ENCODE assay signal across 8 mouse cellular contexts in genomic region chr6:134929926-134930325, GRCm38 (mm10). TPM values are rescaled to one million over a fixed set of nuclear protein-coding genes. Genes with fewer than 3 reads are reported as not detected.
DNase-seq lines count a peak whose midpoint lies in the region; ATAC-seq and TF ChIP-seq lines count a peak whose summit lies in the region.

No protein-coding gene starts in this region.

- ATAC-seq in heart, embryonic 12.5 days (ENCODE audit: insufficient number of reproducible peaks, low FRiP score): no peak
- no peak for ATAC-seq in G1E (ENCODE audit: extremely low read depth, insufficient number of reproducible peaks, low FRiP score, poor library complexity, severe bottlenecking)
- ATAC-seq in hindbrain, embryonic 14.5 days (ENCODE audit: low FRiP score): no peak
- no peak for ATAC-seq in midbrain, embryonic 13.5 days

- 35% methylated on average over 4 of the region's 4 CpGs for WGBS in heart, embryonic 12.5 days
- WGBS in hindbrain, embryonic 14.5 days: 53% methylated on average over 4 of the region's 4 CpGs
- 34% methylated on average over 4 of the region's 4 CpGs for WGBS in midbrain, embryonic 13.5 days

- peak overlapping the region; percentile 64; the same call in 1 of the 2 replicates for H3K9ac ChIP-seq in heart, embryonic 12.5 days
- peak overlapping the region; percentile 16; the same call in 1 of the 2 replicates for H3K9ac ChIP-seq in hindbrain, embryonic 14.5 days
- peak overlapping the region; percentile 46 for H3K9ac ChIP-seq in midbrain, embryonic 13.5 days (replicated peaks)

- DNase-seq in heart, adult 8-10 months (ENCODE audit: low spot score): no peak
- DNase-seq in G1E (ENCODE audit: low spot score): no peak
- DNase-seq in hindbrain, embryonic 14.5 days (ENCODE audit: low spot score): no peak
- DNase-seq in frontal cortex, adult 2 months (ENCODE audit: extremely low spot score in 1 of 2, low spot score in 1 of 2): no peak
- DNase-seq in c-Kit-positive CD71-positive TER-119-positive erythroid progenitor cells, embryonic 14.5 days (ENCODE audit: low spot score): no peak
- no peak for DNase-seq in thymus, postnatal 36 days

- H3K36me3 ChIP-seq in heart, embryonic 12.5 days: no peaks in the 10 kb centered on the region
- H3K36me3 ChIP-seq in G1E (replicated peaks): peaks cover 22% of the 10 kb centered on the region
- no peaks in the 10 kb centered on the region for H3K36me3 ChIP-seq in hindbrain, embryonic 14.5 days (replicated peaks; ENCODE audit: control insufficient read depth, insufficient read depth)
- no peaks in the 10 kb centered on the region for H3K36me3 ChIP-seq in midbrain, embryonic 13.5 days

- H3K4me3 ChIP-seq in heart, embryonic 12.5 days: peak overlapping the region; percentile 44
- H3K4me3 ChIP-seq in G1E (ENCODE audit: low read depth, low read length): peak overlapping the region; percentile 77
- peak overlapping the region; percentile 55 for H3K4me3 ChIP-seq in hindbrain, embryonic 14.5 days (replicated peaks; ENCODE audit: low read length)
- peak overlapping the region; percentile 59 for H3K4me3 ChIP-seq in midbrain, embryonic 13.5 days (replicated peaks)

- H3K4me2 ChIP-seq in heart, embryonic 12.5 days: peak overlapping the region; percentile 63
- peak overlapping the region; percentile 89; the same call in 1 of the 2 replicates for H3K4me2 ChIP-seq in hindbrain, embryonic 14.5 days (replicated peaks)
- peak overlapping the region; percentile 93 for H3K4me2 ChIP-seq in midbrain, embryonic 13.5 days (replicated peaks)

- H3K9me3 ChIP-seq in heart, embryonic 12.5 days (replicated peaks): no peaks in the 10 kb centered on the region
- no peaks in the 10 kb centered on the region for H3K9me3 ChIP-seq in G1E (replicated peaks)
- H3K9me3 ChIP-seq in hindbrain, embryonic 14.5 days (ENCODE audit: control insufficient read depth, low read length): no peaks in the 10 kb centered on the region
- H3K9me3 ChIP-seq in midbrain, embryonic 13.5 days: no peaks in the 10 kb centered on the region

- no peaks in the 10 kb centered on the region for H3K27me3 ChIP-seq in heart, embryonic 12.5 days (replicated peaks)
- no peaks in the 10 kb centered on the region for H3K27me3 ChIP-seq in G1E (ENCODE audit: insufficient read depth, low read length)
- H3K27me3 ChIP-seq in hindbrain, embryonic 14.5 days (ENCODE audit: control insufficient read depth, insufficient read depth, low read length): no peaks in the 10 kb centered on the region
- H3K27me3 ChIP-seq in midbrain, embryonic 13.5 days: no peaks in the 10 kb centered on the region

- H3K4me1 ChIP-seq in heart, embryonic 12.5 days (replicated peaks): peaks cover 32% of the 10 kb centered on the region
- peaks cover 60% of the 10 kb centered on the region for H3K4me1 ChIP-seq in G1E (ENCODE audit: insufficient read depth, low read depth, low read length)
- 0 out of 2 replicates have a peak, but pooled peaks cover 12% of the 10 kb centered on the region for H3K4me1 ChIP-seq in hindbrain, embryonic 14.5 days (replicated peaks; ENCODE audit: control insufficient read depth, insufficient read depth, low read length)
- H3K4me1 ChIP-seq in midbrain, embryonic 13.5 days (replicated peaks): peaks cover 30% of the 10 kb centered on the region

- TF ChIP-seq CTCF in G1E (IDR thresholded peaks at IDR 0.05; ENCODE audit: low read depth, low read length): no peak

- peak overlapping the region; percentile 68; the same call in 1 of the 2 replicates for H3K27ac ChIP-seq in heart, embryonic 12.5 days (ENCODE audit: poor library complexity, severe bottlenecking)
- no peak overlapping the region for H3K27ac ChIP-seq in hindbrain, embryonic 14.5 days
- H3K27ac ChIP-seq in midbrain, embryonic 13.5 days: no peak overlapping the region

RNA-seq across cellular contexts. Expression of gene Cdkn1b, which starts 9.7 kb away (rescaled TPM):
- 16.8 and 17.4 TPM in 2 replicates for polyA plus RNA-seq in heart, embryonic 12.5 days (2016; fragmentation: Nextera tagmentation; extraction: Ambion mirVana)
- 10 to 100 TPM; 29.5 to 43.4 (median 38.7) TPM for total RNA-seq in heart, adult 8-10 months (2022)
- 88.0 and 88.8 TPM in 2 replicates for total RNA-seq in G1E (2014; fragmentation: Nextera tagmentation)
- total RNA-seq in G1E (2017): 79.3 and 87.1 TPM in 2 replicates
- 34.6 and 34.8 TPM in 2 replicates for polyA plus RNA-seq in G1E (2012)
- polyA plus RNA-seq in hindbrain, embryonic 14.5 days (2014; fragmentation: Nextera tagmentation; extraction: Ambion mirVana): 18.5 and 19.0 TPM in 2 replicates
- polyA plus RNA-seq in midbrain, embryonic 13.5 days (2015; fragmentation: Nextera tagmentation; extraction: Ambion mirVana): 33.8 and 35.1 TPM in 2 replicates
- polyA plus RNA-seq in frontal cortex, adult 2 months (2012; rRNA removed): 28.7 and 30.1 TPM in 2 replicates

RNA-seq across cellular contexts. Expression of gene Gpr19, which starts 31.5 kb away (rescaled TPM):
- polyA plus RNA-seq in heart, embryonic 12.5 days (2016; fragmentation: Nextera tagmentation; extraction: Ambion mirVana): 9.0 and 10.2 TPM in 2 replicates
- total RNA-seq in heart, adult 8-10 months (2022): 1 to 10 TPM; 2.6 to 5.8 (median 3.9) TPM
- total RNA-seq in G1E (2014; fragmentation: Nextera tagmentation): 22.5 and 25.0 TPM in 2 replicates
- total RNA-seq in G1E (2017): 11.2 and 11.7 TPM in 2 replicates
- polyA plus RNA-seq in G1E (2012): 2.3 and 3.5 TPM in 2 replicates
- polyA plus RNA-seq in hindbrain, embryonic 14.5 days (2014; fragmentation: Nextera tagmentation; extraction: Ambion mirVana): 34.0 and 37.1 TPM in 2 replicates
- polyA plus RNA-seq in midbrain, embryonic 13.5 days (2015; fragmentation: Nextera tagmentation; extraction: Ambion mirVana): 45.0 and 47.9 TPM in 2 replicates
- 27.8 and 28.2 TPM in 2 replicates for polyA plus RNA-seq in frontal cortex, adult 2 months (2012; rRNA removed)

RNA-seq across cellular contexts. Expression of gene Apold1, which starts 51.6 kb away (rescaled TPM):
- 5.4 and 5.8 TPM in 2 replicates for polyA plus RNA-seq in heart, embryonic 12.5 days (2016; fragmentation: Nextera tagmentation; extraction: Ambion mirVana)
- 1 to 10 TPM; 4.8 to 7.5 (median 5.6) TPM for total RNA-seq in heart, adult 8-10 months (2022)
- total RNA-seq in G1E (2014; fragmentation: Nextera tagmentation) (0.83 and 1.5 TPM in 2 replicates), G1E (2017) (0.98 and 0.99 TPM in 2 replicates)
- polyA plus RNA-seq in G1E (2012): 0.16 and 0.19 TPM in 2 replicates
- 3.9 TPM in 2 replicates for polyA plus RNA-seq in hindbrain, embryonic 14.5 days (2014; fragmentation: Nextera tagmentation; extraction: Ambion mirVana)
- 3.0 and 3.7 TPM in 2 replicates for polyA plus RNA-seq in midbrain, embryonic 13.5 days (2015; fragmentation: Nextera tagmentation; extraction: Ambion mirVana)
- 11.7 and 14.8 TPM in 2 replicates for polyA plus RNA-seq in frontal cortex, adult 2 months (2012; rRNA removed)
